Mouse (Mus musculus) small intestine, adult 2 months (tissue): ENCODE data around the gene Pdia5.

ENCODE experiments used
- CTCF ChIP-seq: fragments of 200-500 bp; IDR thresholded peaks from 2 replicates; pipeline ENCODE4 v1.5.1; 2012; ENCODE audit warnings: low read depth, mild to moderate bottlenecking, control low read depth, inconsistent platforms, low read length, moderate library complexity, mixed read lengths; ENCODE audit not compliant: insufficient replicate concordance, insufficient read length; ENCODE audit errors: extremely low read depth
- POLR2A ChIP-seq: fragments of 200-500 bp; IDR thresholded peaks from 2 replicates; pipeline ENCODE4 v1.6.1; 2012; ENCODE audit warnings: low read depth, mild to moderate bottlenecking, control low read depth, inconsistent platforms, low read length, moderate library complexity

DNA sequence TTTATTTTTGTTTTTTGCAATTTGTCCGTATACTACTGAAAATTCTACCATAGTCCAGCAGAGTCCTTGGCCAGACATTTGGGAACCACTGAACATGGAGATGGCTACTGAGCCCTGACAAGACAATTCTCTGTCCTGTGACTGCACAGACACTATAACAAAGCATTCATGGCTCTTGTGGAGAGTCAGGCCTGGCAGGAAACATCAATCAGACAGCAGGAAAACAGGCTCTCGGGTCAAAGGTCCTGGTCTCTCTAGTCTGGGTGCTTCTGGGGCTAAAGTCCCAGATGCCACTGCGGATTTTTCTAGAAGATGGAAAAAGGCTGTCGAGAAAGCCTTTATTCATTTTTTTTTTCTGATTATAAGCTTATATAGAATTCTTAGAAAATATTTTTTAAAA, 3.6 kb downstream of the Pdia5 start:
- TF ChIP-seq CTCF: no peak
- TF ChIP-seq POLR2A: no peak
